Mouse (Mus musculus) MEL (cell line): ENCODE measurements around the gene Sct. TPM values are rescaled to one million over a fixed set of nuclear protein-coding genes. Genes with fewer than 3 reads are reported as not detected.
A peak's percentile ranks its signal among the peaks of the same experiment; 100 is the strongest.

Experiments used
- BHLHE40 ChIP-seq: IDR thresholded peaks from 2 replicates; pipeline ENCODE4 v1.6.1; 2012; ENCODE audit warnings: low read depth, mild to moderate bottlenecking, inconsistent platforms, low read length, improper control_type of control experiment, borderline replicate concordance
- CHD1 ChIP-seq: IDR thresholded peaks from 2 replicates; pipeline ENCODE4 v1.6.1; 2012; ENCODE audit warnings: low read depth, mild to moderate bottlenecking, inconsistent platforms, low read length, improper control_type of control experiment
- CHD2 ChIP-seq: IDR thresholded peaks from 2 replicates; pipeline ENCODE4 v1.6.1; 2011; ENCODE audit warnings: low read length, improper control_type of control experiment
- E2F4 ChIP-seq: IDR thresholded peaks from 2 replicates; pipeline ENCODE4 v1.6.1; 2011; ENCODE audit warnings: low read depth, low read length, improper control_type of control experiment, borderline replicate concordance
- ELF1 ChIP-seq: IDR thresholded peaks from 2 replicates; pipeline ENCODE4 v1.6.1; 2014; ENCODE audit warnings: low read depth, mild to moderate bottlenecking, inconsistent platforms, low read length, improper control_type of control experiment, moderate library complexity
- EP300 ChIP-seq, 2 experiments: IDR thresholded peaks; 2 replicates each; pipeline ENCODE4 v1.6.1; 2011; ENCODE audit warnings: improper control_type of control experiment in 2 of 2, low read length in 2 of 2, low read depth in 1 of 2, mild to moderate bottlenecking in 1 of 2
- GATA1 ChIP-seq: IDR thresholded peaks from 2 replicates; pipeline ENCODE4 v1.6.1; 2011; ENCODE audit warnings: low read depth, low read length, improper control_type of control experiment
- JUND ChIP-seq: IDR thresholded peaks from 2 replicates; pipeline ENCODE4 v1.6.1; 2011; ENCODE audit warnings: low read depth, mild to moderate bottlenecking, improper control_type of control experiment, low read length
- KAT2A ChIP-seq: conservative IDR thresholded peaks from 2 replicates; pipeline ENCODE4 v1.6.1; 2012; ENCODE audit warnings: low read depth, low read length, improper control_type of control experiment, inconsistent platforms
- MAFK ChIP-seq: IDR thresholded peaks from 2 replicates; pipeline ENCODE4 v1.6.1; 2011; ENCODE audit warnings: low read depth, mild to moderate bottlenecking, low read length, improper control_type of control experiment, borderline replicate concordance
- MEF2A ChIP-seq: IDR thresholded peaks from 2 replicates; pipeline ENCODE4 v1.6.1; 2014; ENCODE audit warnings: low read depth, mild to moderate bottlenecking, inconsistent platforms, low read length, improper control_type of control experiment; ENCODE audit not compliant: poor library complexity, insufficient replicate concordance, severe bottlenecking; ENCODE audit errors: extremely low read depth
- MYB ChIP-seq: IDR thresholded peaks from 2 replicates; pipeline ENCODE4 v1.6.1; 2011; ENCODE audit warnings: mild to moderate bottlenecking, low read depth, low read length, improper control_type of control experiment
- NELFE ChIP-seq: IDR thresholded peaks from 2 replicates; pipeline ENCODE4 v1.6.1; 2011; ENCODE audit warnings: low read depth, low read length, improper control_type of control experiment
- POLR2A ChIP-seq, 2 experiments: IDR thresholded peaks; 2 replicates each; pipeline ENCODE4 v1.6.1; 2011 to 2012; ENCODE audit warnings: low read length in 2 of 2, mild to moderate bottlenecking in 2 of 2, control low read depth in 1 of 2, improper control_type of control experiment in 1 of 2, low read depth in 1 of 2, moderate library complexity in 1 of 2; ENCODE audit not compliant: control insufficient read depth in 1 of 2, insufficient read depth in 1 of 2, poor library complexity in 1 of 2
- POLR2AphosphoS2 ChIP-seq: IDR thresholded peaks from 2 replicates; pipeline ENCODE4 v1.6.1; 2011; ENCODE audit warnings: low read length, improper control_type of control experiment
- POLR2AphosphoS5 ChIP-seq: IDR thresholded peaks from 2 replicates; pipeline ENCODE4 v1.6.1; 2012; ENCODE audit warnings: low read depth, borderline replicate concordance, mild to moderate bottlenecking, inconsistent platforms, low read length, moderate library complexity, mixed read lengths
- RAD21 ChIP-seq: IDR thresholded peaks from 2 replicates; pipeline ENCODE4 v1.6.1; 2011; ENCODE audit warnings: mild to moderate bottlenecking, low read depth, low read length, improper control_type of control experiment
- RCOR1 ChIP-seq: IDR thresholded peaks from 2 replicates; pipeline ENCODE4 v1.6.1; 2012; ENCODE audit warnings: low read depth, mild to moderate bottlenecking, inconsistent platforms, low read length, improper control_type of control experiment
- TAL1 ChIP-seq: IDR thresholded peaks from 2 replicates; pipeline ENCODE4 v1.6.1; 2012; ENCODE audit warnings: mild to moderate bottlenecking, inconsistent platforms, low read length, moderate library complexity, mixed read lengths
- TCF12 ChIP-seq: IDR thresholded peaks from 2 replicates; pipeline ENCODE4 v1.6.1; 2014; ENCODE audit warnings: low read depth, mild to moderate bottlenecking, inconsistent platforms, low read length, improper control_type of control experiment, moderate library complexity
- USF1 ChIP-seq: IDR thresholded peaks from 2 replicates; pipeline ENCODE4 v1.6.1; 2014; ENCODE audit warnings: low read depth, mild to moderate bottlenecking, inconsistent platforms, low read length, improper control_type of control experiment, moderate library complexity
- USF2 ChIP-seq, 2 experiments: IDR thresholded peaks; 2 replicates each; pipeline ENCODE4 v1.6.1; 2011 to 2012; ENCODE audit warnings: improper control_type of control experiment in 2 of 2, low read length in 2 of 2, borderline replicate concordance in 1 of 2, inconsistent platforms in 1 of 2, low read depth in 1 of 2, mild to moderate bottlenecking in 1 of 2; ENCODE audit not compliant: insufficient read depth in 1 of 2
- ZKSCAN1 ChIP-seq: IDR thresholded peaks from 2 replicates; pipeline ENCODE4 v1.6.1; 2012; ENCODE audit warnings: low read depth, mild to moderate bottlenecking, inconsistent platforms, low read length, improper control_type of control experiment, moderate library complexity
- ZMIZ1 ChIP-seq: IDR thresholded peaks from 2 replicates; pipeline ENCODE4 v1.6.1; 2012; ENCODE audit warnings: low read depth, mild to moderate bottlenecking, inconsistent platforms, low read length, improper control_type of control experiment, moderate library complexity
- ZNF384 ChIP-seq: IDR thresholded peaks from 2 replicates; pipeline ENCODE4 v1.6.1; 2012; ENCODE audit warnings: low read depth, mild to moderate bottlenecking, inconsistent platforms, low read length, improper control_type of control experiment
- polyA plus RNA-seq, 2 experiments: library from polyadenylated mRNA; stranded (reverse) in 1 of 2; unstranded in 1 of 2; fragments of >175 nt in 1 of 2; fragments of >200 nt in 1 of 2; gene quantifications; 2 replicates each; pipeline versions ENCODE4 v1.2.1 to v1.2.4; 2012; ENCODE audit warnings: low replicate concordance in 2 of 2, low read depth in 1 of 2; ENCODE audit not compliant: insufficient read length in 2 of 2, insufficient read depth in 1 of 2, missing spikeins in 1 of 2
- total RNA-seq: library from RNA; depleted of rRNA; stranded (reverse); fragments of 300-350 nt; gene quantifications from 2 replicates; pipeline ENCODE4 v1.2.3, GENCODE M21; 2012

The Sct gene
- total and polyA plus RNA-seq, 3 experiments, result not detected

DNA sequence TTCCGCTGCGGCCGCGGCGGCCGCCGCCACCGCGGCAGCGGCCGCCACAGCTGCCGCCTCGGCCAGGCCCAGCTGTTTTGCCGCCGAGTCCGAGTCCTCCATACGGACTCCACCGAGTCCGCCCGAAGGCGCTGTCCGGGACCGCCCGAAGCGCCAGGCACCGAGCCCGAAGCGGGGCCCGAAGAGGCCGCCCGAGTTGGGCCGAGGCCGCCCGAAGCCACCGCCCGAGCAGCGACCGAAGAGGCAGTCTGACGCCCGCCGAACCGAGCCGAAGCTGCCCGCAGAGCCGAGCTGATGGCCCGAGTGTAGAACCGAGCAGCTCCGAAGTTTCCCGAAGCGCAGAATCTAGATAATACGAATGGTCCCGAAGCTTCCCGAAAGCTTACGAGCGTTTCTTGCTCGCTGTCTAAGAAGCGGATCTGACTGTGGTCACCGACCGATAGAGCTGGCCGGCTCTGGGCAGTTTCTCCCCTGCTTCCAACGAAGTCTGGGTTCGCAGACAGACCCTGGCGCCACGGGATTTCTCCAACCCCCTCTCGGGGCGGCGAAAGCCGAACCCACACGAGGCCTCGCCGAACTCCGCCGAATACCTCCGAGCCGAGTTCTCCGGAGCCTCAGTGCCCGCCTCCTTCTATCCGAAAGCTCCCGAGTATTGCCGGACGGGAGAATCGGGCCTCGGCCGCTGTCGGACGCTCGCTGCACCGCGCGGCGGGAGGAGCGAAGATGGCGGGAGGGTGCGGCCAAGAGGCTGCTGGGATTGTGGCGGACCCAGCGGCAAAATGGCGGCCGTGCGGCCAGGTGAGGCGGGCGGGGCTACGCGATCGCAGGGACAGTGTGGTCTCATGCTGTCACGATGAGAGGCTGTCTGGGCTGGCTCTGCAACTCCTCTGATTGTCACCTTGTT, 48.8 kb upstream of the Sct start, which contains the start of the genes Deaf1 and Tmem80 (continued):
- no peak for TF ChIP-seq ZNF384
- TF ChIP-seq RCOR1, result no peak
- no peak for TF ChIP-seq GATA1
- no peak for TF ChIP-seq TAL1
- no peak for TF ChIP-seq ELF1
- TF ChIP-seq POLR2AphosphoS2, result peak; percentile 51; the same call in 1 of the 2 replicates
- no peak for TF ChIP-seq BHLHE40
- TF ChIP-seq MAFK, result no peak
- TF ChIP-seq USF1, result no peak
- peak; percentile 68 for TF ChIP-seq NELFE
- TF ChIP-seq POLR2AphosphoS5, result no peak
- no peak for TF ChIP-seq MEF2A
- peak; percentile 74 for TF ChIP-seq TCF12
- TF ChIP-seq USF2 (IDR thresholded peaks at IDR 0.05; ENCODE audit: borderline replicate concordance in 1 of 2, insufficient read depth in 1 of 2, low read depth in 1 of 2, low read length in 2 of 2), result no peak
- no peak for TF ChIP-seq RAD21
- no peak for TF ChIP-seq ZKSCAN1
- TF ChIP-seq JUND, result no peak
- peak; percentile 86 to 99 for TF ChIP-seq POLR2A (IDR thresholded peaks at IDR 0.05; ENCODE audit: control insufficient read depth in 1 of 2, insufficient read depth in 1 of 2, low read depth in 1 of 2, low read length in 2 of 2, poor library complexity in 1 of 2)
- TF ChIP-seq CHD2, result no peak
- no peak for TF ChIP-seq CHD1
- peak; percentile 51; the same call in 1 of the 2 replicates for TF ChIP-seq ZMIZ1
- TF ChIP-seq KAT2A, result peak; percentile 56
- TF ChIP-seq MYB, result no peak
- peak; percentile 76; the same call in 1 of the 2 replicates for TF ChIP-seq E2F4
- TF ChIP-seq EP300 (IDR thresholded peaks at IDR 0.05; ENCODE audit: low read depth in 1 of 2, low read length in 2 of 2), result peak in 1 of 2 experiments; percentile 28; a peak in 1 of 4 replicates
